Mouse (Mus musculus) cerebellum, adult 2 months (tissue): ENCODE data around the gene Itgb6.

Experiments
- CTCF ChIP-seq: fragments of 200-500 bp; IDR thresholded peaks from 2 replicates; pipeline ENCODE4 v1.5.1; 2011; ENCODE audit warnings: low read depth, mild to moderate bottlenecking, control low read depth, low read length, moderate library complexity, borderline replicate concordance; ENCODE audit not compliant: insufficient read depth
- POLR2A ChIP-seq: fragments of 200-500 bp; IDR thresholded peaks from 2 replicates; pipeline ENCODE4 v1.6.1; 2011; ENCODE audit warnings: low read length, control low read depth, borderline replicate concordance; ENCODE audit not compliant: insufficient read depth

DNA sequence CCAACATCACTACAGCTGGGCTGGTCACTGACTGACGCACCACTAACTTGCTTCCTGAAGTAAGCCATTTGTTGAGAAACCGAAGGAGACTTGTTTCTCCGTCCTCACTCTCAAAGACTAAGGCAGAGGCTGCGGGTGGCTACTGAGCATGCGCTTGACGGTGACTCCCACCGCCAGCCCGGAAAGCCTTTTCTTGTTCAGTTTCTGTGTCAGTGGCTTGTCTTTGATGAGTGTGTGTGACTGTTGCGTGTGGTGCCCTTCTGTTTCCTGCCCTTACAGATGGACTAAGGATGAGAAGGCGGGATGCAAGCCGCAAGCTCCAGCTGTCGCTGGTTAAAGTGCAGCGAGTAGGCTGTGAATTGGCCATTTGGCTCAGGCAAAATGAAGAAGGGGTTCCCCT lies 5.1 kb downstream of the Itgb6 start:
- TF ChIP-seq POLR2A (no peak), CTCF (no peak)
